Mouse (Mus musculus) layer of hippocampus, adult 9-10 months (tissue): Measurements from ENCODE around the gene Khdc3.
"Not testable (repeated sequence)": the region's sequence is repeated elsewhere in the genome, so short reads cannot be mapped to it uniquely, and the experiment has no call there.

ENCODE experiments used
- DNase-seq: peaks from one replicate; pipeline ENCODE4 v3.0.0; 2022; ENCODE audit warnings: low spot score

The Khdc3 gene

GRCm38 (mm10) chr9:73102181-73102580 lies 545 bp downstream of the Khdc3 start, which contains the start of gene Gm20509:
Gene Gm20509, plus strand, starts transcription at chr9:73102470.
- no peak for DNase-seq

DNA sequence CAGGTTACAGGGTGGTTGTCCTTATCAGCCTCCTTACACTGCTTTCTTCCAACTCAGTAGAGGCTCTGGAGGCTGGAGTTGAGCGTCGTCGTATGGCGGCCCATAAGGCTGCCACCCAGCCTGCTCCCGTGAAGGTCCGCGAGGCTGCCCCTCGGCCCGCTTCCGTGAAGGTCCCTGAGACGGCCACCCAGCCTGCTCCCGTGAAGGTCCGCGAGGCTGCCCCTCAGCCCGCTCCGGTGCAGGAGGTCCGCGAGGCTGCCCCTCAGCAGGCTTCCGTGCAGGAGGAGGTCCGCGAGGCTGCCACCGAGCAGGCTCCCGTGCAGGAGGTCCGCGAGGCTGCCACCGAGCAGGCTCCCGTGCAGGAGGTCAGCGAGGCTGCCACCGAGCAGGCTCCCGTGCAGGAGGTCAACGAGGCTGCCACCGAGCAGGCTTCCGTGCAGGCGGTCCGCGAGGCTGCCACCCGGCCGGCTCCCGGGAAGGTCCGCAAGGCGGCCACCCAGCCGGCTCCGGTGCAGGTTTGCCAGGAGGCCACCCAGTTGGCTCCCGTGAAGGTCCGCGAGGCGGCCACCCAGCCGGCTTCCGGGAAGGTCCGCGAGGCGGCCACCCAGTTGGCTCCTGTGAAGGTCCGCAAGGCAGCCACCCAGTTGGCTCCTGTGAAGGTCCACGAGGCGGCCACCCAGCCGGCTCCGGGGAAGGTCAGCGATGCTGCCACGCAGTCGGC lies 1.7 kb downstream of the Khdc3 start:
- no peak for DNase-seq

DNA sequence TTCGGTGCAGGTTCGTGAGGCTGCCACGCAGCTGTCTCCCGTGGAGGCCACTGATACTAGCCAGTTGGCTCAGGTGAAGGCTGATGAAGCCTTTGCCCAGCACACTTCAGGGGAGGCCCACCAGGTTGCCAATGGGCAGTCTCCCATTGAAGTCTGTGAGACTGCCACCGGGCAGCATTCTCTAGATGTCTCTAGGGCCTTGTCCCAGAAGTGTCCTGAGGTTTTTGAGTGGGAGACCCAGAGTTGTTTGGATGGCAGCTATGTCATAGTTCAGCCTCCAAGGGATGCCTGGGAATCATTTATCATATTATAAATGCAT lies 2.2 kb downstream of the Khdc3 start:
- no peak for DNase-seq

GRCm38 (mm10) chr9:73105141-73105540 lies 3.5 kb downstream of the Khdc3 start:
- no peak for DNase-seq

DNA sequence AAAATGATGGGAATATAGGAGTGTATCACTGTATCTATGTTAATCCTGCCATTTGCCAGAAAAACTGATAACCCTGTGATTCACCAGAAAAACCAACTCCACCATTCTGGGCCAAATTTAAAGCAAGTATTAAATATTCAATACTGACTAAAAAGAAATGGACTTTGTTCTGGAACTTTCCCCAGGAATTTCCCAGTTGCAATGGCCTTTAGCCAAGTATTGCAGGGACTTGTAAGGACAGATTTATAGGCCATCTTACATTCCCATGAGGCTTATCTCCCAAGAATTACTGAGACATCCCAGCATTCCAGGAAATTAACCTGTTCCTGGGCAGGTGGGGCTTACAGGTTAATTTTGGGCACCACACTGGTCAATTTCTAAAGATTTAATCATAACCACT lies 4.1 kb downstream of the Khdc3 start:
- no peak for DNase-seq

- DNase-seq = peak; percentile 82
Observed at GRCm38 (mm10) chr9:73112919-73113906, 11.6 kb downstream of the Khdc3 start, which contains the start of gene Rsl24d1. Gene Rsl24d1, plus strand, starts transcription at chr9:73113426.

- DNase-seq = not testable (repeated sequence)
Observed at GRCm38 (mm10) chr9:73116704-73117103, 15.1 kb downstream of the Khdc3 start.

DNA sequence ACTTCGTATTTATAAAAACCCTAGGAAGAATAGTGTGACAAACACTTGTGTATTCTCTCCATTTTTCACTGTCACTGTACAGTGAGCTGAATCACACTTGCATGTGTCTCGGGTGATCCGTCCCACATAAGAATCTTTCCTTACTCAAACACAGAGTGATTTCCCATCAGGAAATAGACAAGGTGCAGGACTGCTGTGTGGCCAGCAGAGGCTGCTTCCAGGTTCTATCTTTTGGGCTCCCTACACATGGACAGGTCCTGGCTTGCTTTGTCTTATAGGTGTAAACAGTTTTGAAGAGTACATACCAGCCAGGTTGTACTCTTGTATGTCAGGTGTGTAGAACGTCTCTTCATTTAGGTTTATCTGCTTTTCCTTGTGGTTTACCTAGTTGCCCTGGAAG lies 16.4 kb downstream of the Khdc3 start:
- DNase-seq = no peak

DNA sequence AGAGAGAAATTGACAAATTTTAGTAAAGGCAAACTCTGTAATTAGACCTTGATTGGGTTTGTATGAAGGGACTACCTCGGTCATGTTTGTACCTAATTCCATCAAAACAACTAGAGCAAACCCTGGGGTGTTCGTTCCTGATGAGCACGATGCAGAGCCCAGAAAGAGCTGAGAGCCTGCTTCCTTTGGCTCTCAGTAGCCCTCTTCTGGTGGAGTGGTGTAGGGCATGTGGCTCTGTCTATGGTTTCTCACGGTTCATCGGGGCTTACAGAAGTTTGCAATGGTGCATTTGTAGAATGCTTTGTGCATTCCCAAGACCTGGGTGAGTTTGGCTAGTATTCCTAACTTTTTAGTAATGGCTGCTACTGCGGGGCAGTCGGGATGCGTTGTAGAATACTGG lies 20.1 kb downstream of the Khdc3 start:
- DNase-seq = no peak

DNA sequence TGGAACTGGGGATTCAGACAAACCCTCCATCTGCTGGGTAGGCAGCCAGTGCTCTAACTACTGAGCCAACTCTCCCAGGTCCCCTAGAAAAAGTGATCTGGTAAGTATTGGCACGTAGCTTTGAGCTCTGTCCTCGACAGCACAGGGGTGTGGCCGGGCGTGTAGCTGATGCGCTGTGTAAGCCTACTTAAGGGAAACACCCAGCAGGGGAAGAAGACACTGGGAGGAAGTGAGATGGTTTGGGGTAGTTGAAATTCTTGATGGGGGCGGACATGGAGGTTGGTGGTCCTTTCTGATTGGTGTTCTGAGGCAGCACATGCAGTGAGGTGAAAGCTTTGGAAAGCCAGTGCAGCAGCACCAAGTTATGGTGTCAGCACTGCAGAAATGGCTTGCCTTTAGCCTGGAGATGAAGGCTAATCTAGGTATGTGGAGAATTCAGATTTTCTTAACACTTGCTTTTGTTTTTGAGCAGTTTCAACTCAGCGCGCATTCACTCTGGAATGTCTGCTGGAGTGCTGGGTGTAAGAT lies 23.5 kb downstream of the Khdc3 start:
- no peak for DNase-seq

- no peak for DNase-seq
Observed at GRCm38 (mm10) chr9:73127457-73127856, 25.8 kb downstream of the Khdc3 start.

DNA sequence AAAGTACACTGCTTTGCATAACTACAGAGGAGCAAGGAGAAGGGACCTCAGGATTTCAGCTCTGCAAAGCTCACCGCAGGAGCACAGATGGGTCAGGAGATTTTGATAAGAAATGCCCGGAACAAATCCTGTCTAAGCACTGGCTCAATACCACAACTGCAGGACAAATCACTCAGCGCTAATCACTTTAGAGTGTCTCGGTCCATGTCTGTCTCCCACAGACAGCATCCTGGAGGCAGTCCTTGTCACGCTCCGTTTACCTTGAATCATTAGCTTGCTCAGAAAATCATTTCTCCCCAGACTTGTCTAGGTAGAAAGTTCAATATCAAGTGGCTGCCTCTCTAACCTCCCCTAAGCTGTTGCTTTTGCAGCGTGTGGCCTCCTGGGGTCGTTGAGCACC lies 28.2 kb downstream of the Khdc3 start:
- DNase-seq = no peak

DNA sequence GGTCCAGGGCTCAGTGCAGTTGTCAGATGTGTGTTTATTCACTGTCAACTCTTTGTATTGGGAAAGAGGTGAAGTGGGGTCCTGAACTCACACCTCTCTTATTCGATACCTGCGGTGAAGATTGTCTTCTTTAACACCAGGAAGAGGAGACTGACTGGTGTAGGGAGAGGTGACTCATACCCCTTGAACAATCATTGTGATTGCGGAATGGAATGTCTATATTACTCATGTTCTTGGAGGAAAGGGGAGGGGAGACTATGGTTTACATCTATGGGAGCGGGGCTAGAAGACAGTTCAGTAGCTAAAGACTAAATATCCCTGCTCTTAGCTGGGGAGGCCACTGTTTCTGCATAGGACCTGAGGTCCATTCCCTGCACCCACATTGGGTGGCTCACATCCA lies 28.9 kb downstream of the Khdc3 start:
- no peak for DNase-seq

DNA sequence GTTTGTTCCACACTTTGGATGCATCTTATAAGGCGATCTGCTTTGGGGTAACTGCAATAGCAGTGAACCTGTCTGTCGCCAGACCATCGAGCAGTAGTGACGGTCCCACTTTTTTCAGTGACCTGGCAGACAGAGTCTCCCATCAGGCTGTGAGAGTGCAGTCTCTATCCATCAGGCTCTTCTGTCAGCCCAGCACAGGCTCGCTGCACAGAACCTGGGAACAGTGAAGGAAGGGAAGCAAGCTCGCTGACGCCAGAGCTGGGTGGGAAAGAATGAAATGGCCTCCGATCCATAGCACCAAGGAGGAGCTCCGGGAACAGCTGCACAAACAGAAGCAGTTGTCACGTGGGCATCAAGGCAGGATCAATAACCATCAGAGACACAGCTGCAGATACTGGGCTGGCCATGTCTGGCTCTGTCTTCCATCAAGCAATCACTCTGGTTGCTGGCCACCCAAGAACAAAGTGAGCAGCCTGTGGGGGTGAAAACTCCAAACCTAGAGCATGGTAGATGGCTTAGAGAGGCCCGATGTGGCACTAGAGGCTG lies 35.8 kb downstream of the Khdc3 start:
- no peak for DNase-seq
